Mouse (Mus musculus) mouse trophoblast stem cell (cell line): Measurements from ENCODE around the gene Rundc1.
"Not testable (repeated sequence)": the region's sequence is repeated elsewhere in the genome, so short reads cannot be mapped to it uniquely, and the experiment has no call there.

Experiments
- in situ Hi-C, 2 experiments: fragments of 300-500 bp; cut with MseI, MboI; formaldehyde crosslinking; loops; 2 replicates in 1 of 2; 3 replicates in 1 of 2; pipeline ENCODE4 v1.15.1; 2025

Rundc1 gene

GRCm38 (mm10) chr11:101424925-101425813, at the start of gene Rundc1, which contains the start of gene Ptges3l:
TSS of gene Rundc1 (plus strand) at chr11:101425085.
TSS of gene Ptges3l (minus strand) at chr11:101425333.
- in situ Hi-C loops: no loop called here

GRCm38 (mm10) chr11:101378196-101378595, 46.7 kb upstream of the Rundc1 start:
- in situ Hi-C loops: not testable (repeated sequence)

- in situ Hi-C loops: no loop called here
Observed at GRCm38 (mm10) chr11:101378926-101379325, 46.0 kb upstream of the Rundc1 start.

- in situ Hi-C loops: no loop called here
Observed at GRCm38 (mm10) chr11:101381817-101382216, 43.1 kb upstream of the Rundc1 start.

- in situ Hi-C loops: loop anchor here in 1 of 2 experiments (5.0 kb wide), 1 partner anchor 73 kb away; no protein-coding TSS in a partner anchor
Observed at GRCm38 (mm10) chr11:101395110-101395509, 29.8 kb upstream of the Rundc1 start.

GRCm38 (mm10) chr11:101415306-101415705, 9.6 kb upstream of the Rundc1 start:
- in situ Hi-C loops: no loop called here

GRCm38 (mm10) chr11:101416433-101417100, 8.3 kb upstream of the Rundc1 start:
- in situ Hi-C loops: no loop called here

- in situ Hi-C loops: no loop called here
Observed at GRCm38 (mm10) chr11:101417101-101417855, 7.6 kb upstream of the Rundc1 start, which contains the start of gene Aarsd1. TSS of gene Aarsd1 (minus strand) at chr11:101417615.

- in situ Hi-C loops: no loop called here
Observed at GRCm38 (mm10) chr11:101418991-101419390, 5.9 kb upstream of the Rundc1 start.

- in situ Hi-C loops: no loop called here
Observed at GRCm38 (mm10) chr11:101419610-101420009, 5.3 kb upstream of the Rundc1 start.

- in situ Hi-C loops: no loop called here
Observed at GRCm38 (mm10) chr11:101420148-101420547, 4.7 kb upstream of the Rundc1 start.

- in situ Hi-C loops: no loop called here
Observed at GRCm38 (mm10) chr11:101424105-101424851, 607 bp upstream of the Rundc1 start, which contains the start of gene Gm27029. TSS of gene Gm27029 (minus strand) at chr11:101424796.

GRCm38 (mm10) chr11:101426165-101426564, 1.3 kb downstream of the Rundc1 start:
- in situ Hi-C loops: no loop called here

GRCm38 (mm10) chr11:101431327-101431726, 6.4 kb downstream of the Rundc1 start:
- in situ Hi-C loops: no loop called here

- in situ Hi-C loops: no loop called here
Observed at GRCm38 (mm10) chr11:101433396-101433795, 8.5 kb downstream of the Rundc1 start.

- in situ Hi-C loops: no loop called here
Observed at GRCm38 (mm10) chr11:101435831-101436230, 10.9 kb downstream of the Rundc1 start.

- in situ Hi-C loops: no loop called here
Observed at GRCm38 (mm10) chr11:101436916-101437315, 12.0 kb downstream of the Rundc1 start.

GRCm38 (mm10) chr11:101438006-101438405, 13.1 kb downstream of the Rundc1 start:
- in situ Hi-C loops: not testable (repeated sequence)

- in situ Hi-C loops: not testable (repeated sequence)
Observed at GRCm38 (mm10) chr11:101441450-101442126, 16.7 kb downstream of the Rundc1 start.

- in situ Hi-C loops: no loop called here
Observed at GRCm38 (mm10) chr11:101442127-101442693, 17.3 kb downstream of the Rundc1 start, which contains the start of gene Rpl27. TSS of gene Rpl27 (plus strand) at chr11:101442298.
